Mouse (Mus musculus): ENCODE data around the gene Hes7.
A peak's percentile ranks its signal among the peaks of the same experiment; 100 is the strongest.
"Not testable (repeated sequence)": the region's sequence is repeated elsewhere in the genome, so short reads cannot be mapped to it uniquely, and the experiment has no call there.

Hes7 gene

DNA sequence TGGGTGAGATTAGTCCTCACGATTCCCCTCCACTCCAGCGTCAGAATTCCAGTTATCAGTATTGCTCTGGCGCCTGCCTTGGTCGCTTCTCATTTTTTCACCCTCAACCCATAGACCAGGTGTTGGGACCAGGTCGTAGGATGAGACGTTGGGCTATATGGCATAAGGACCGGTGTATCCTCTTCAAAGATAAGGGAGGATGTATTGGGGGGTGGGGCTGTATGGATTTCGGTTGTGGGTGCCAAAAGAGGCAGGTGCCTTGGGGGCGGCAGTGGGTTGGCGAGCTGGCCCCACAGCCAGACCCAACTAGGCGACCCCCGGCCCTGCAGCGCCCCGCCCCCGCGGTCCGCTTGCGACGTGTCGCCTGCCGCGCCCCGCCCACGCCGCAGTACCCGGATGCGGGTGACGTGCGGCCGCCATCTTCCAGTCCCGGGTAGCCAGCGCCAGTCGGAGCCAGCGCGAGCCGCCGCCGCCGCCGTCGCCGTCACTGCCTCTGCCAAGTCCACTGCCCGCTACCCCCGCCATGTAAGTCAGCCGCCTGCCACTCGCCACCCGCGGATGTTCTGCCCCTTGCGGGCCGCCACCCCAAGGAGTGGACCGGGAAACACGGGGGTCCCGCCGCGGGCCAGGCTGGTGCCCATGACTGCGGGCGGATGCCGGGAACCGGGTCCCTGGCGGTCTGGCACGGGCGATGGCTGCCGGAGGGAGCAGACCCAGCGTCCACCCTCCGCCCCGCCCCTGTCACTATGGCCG is 31.9 kb upstream of the Hes7 start, which contains the start of gene Vamp2:
TSS of gene Vamp2 (plus strand) at position 388 of the 753 bp plus-strand sequence.
- peak; percentile 94 to 96 for DNase-seq

DNA sequence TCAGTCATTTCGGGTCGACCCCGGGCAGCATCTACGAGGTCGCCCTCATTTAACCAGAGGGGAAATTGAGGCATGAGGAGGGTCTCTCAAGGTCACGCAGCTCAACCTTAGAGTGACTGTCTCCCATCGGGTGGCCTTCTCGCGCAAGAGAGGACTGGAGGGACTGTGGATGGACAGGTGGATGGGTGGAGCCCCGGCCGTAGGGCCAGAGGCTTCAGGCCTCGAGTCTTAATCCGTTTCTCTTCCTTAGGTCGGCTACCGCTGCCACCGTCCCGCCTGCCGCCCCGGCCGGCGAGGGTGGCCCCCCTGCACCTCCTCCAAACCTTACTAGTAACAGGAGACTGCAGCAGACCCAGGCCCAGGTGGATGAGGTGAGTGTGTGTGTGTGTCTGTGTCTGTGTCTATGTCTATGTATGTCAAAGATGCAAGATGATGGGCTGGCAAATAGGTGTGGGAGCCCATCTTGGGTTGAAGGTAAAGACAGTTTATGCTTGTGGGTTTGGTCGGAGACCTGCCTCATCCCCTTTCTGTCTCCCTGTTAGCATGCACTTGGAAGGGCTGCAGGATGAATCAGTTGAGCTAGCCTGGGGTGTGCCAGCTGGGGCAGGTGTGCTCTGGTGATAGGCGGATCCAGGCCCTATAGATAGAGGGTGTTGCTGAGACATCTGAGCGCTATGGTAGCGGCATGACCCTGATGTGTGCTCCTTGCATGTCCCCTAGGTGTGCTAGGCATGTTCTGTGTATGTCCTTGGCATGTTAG is 31.2 kb upstream of the Hes7 start:
- DNase-seq = no peak

DNA sequence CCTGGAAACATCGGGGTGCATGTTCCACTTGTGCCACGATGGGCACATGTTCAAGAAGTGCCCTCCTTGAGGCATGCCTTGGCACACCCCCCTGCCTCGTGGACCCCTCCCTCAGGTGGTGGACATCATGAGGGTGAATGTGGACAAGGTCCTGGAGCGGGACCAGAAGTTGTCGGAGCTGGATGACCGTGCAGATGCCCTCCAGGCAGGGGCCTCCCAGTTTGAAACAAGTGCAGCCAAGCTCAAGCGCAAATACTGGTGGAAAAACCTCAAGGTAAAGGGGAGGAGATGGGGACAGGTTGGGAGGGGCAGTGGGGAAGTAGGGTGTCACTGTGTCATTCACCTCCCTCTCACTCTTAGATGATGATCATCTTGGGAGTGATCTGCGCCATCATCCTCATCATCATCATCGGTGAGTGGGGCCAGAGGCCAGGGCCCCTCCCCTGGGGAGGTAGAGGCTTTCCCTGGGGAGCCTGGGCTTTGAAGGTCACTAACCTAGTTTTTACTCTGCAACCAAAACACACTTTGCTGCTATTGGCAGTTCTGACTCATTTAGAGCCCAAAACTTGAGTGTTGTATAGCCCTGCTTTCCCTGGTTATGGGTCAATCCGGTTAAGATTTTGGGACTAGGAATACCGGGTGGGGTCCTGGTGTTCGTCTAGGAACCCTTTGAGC is 30.5 kb upstream of the Hes7 start:
- DNase-seq = no peak

DNA sequence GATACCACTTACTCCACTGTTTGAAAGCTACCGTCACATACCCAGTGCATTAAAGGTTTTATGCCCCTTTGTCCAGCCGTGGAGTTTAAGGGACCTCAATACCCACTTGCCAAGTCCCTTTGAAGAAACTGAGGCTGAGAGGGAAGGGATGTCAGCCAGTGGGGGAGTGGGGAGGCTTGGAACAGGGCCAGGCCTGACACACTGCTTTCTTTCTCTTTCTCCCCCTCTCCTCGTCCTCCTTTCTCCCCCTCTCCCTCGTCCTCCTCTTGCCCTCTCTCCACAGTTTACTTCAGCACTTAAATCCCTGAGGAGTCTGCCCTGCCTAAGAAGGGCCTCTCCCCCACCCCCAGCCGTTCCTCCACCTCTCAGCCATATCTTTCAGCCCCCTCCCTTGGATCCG is 29.8 kb upstream of the Hes7 start:
- DNase-seq = no peak

DNA sequence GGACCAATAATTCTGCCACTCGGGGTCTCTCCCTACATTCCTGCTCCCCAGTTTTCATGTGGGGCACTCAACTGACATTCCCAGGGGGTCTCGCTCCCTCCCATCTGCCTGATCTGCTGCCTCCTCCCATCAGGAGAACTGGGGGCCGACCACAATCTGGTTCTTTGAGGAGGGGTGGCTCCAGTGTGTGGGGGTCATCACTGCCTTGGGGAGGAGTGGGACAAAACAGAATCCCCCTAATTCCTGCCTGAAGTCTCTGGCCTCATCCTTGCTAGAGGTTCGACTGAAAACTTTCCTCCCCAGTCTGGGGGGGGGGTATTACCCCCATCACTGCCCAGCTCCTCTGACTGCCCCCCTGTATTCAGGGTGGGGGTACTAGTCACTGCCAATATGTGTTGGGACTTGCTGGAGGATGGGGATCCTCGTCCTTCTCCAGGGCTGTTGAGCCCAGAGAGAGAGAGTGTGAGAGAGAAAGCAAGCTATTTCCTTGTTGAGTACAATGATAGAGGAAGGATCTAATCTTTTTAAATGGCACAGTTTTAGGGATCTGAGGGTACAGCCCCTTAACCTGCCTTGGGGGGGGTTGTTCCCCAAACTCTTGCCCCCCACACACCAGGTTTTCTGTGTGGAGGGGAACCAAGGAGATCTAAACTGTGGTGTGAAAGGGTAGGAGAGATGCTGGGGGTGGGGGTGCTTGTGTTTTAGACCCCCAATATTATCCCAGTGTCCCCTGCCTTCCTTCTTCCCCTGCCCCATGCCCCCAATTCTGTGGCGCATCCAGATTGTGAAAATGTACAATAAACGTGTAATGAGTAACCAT is 28.4 kb upstream of the Hes7 start:
- DNase-seq = no peak

DNA sequence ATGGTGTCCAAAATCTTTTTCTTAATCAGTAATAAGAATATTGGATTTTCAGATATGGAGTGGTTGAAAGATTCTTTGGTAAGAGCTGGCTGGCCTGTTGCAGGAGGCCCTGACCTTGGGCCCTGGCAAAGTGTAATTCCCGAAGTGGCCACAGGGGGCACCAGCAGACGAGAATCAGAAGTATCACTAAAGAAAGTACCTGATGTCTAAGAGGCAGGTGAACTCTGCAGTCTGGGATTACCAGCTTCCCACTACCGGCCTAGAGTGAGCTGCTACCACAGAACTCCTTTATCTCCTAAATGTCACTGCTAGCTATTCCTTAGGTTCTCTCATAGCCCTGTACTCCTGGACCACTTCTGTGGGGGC is 27.8 kb upstream of the Hes7 start:
- peak; percentile 93 to 94 for DNase-seq

DNA sequence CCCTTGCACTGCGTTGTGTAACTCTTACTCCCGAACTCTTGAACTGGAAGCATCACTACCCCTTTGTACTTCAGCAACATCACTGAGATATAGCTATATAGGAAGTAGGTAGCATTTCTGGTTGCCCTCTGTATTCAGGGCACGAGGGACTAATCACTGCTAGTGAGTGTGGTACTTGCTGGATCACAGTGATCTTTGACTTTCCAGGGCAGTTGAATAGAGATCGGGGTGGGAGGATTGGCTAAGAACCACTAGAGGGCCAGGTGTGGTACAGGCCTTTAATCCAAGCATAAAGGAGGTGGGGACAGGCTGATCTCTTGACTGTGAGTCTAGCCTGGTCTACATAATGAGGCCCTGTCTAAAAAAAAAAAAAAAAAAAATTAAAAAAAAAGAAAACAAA is 27.3 kb upstream of the Hes7 start:
- DNase-seq = no peak

DNA sequence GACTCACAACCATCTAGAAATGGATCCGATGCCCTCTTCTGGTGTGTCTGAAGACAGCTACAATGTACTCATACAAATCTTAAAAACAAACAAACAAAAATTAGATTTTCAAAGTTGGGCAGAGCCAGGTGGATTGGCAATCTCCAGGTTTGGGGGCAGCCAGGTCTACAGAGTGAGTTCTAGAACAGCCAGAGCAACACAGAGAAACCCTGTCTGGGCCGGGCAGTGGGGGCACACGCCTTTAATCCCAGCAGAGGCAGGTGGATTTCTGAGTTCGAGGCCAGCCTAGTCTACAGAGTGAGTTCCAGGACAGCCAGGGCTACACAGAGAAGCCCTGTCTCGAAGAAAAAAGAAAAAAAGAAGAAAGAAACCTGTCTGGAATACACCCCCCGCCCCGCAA is 26.3 kb upstream of the Hes7 start:
- not testable (repeated sequence) for DNase-seq

DNA sequence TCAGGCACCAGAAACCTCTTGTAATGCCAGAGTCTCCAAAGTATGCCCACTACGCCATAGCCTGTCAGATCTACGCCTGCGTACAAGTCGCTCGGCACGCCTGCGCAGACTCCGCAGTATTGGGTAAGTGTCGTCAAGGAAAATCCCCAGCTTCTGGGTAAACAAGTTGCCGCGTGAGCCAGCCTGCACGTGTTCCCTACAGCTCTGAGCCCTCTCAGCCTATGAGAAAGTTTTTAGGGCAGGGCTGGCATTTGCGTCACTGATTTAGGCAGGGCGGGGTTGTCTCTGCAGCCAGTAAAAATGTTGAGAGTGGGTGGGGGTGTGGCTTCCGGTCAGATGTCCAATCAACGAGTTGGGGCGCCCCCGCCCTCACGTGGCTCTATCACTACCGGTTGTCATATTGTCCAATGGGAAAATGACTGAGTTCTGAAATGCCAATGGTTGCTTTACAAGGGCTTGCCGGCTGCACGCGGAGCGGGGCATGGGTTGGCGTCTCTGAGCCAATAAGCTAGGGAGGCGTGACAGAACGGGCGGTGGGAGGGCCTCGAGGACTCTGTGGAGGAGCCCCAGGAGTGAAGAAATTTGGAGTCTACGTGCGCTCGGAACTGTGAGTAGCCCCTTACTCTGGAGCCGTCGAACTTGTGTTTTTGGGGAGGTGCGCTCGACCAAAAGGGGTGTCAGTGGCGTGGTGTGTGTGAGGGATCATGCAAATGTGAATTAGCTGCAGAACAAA is 25.3 kb upstream of the Hes7 start, which contains the start of gene Per1:
TSS of gene Per1 (plus strand) at position 521 of the 733 bp plus-strand sequence.
- DNase-seq = peak; percentile 98 to 99

DNA sequence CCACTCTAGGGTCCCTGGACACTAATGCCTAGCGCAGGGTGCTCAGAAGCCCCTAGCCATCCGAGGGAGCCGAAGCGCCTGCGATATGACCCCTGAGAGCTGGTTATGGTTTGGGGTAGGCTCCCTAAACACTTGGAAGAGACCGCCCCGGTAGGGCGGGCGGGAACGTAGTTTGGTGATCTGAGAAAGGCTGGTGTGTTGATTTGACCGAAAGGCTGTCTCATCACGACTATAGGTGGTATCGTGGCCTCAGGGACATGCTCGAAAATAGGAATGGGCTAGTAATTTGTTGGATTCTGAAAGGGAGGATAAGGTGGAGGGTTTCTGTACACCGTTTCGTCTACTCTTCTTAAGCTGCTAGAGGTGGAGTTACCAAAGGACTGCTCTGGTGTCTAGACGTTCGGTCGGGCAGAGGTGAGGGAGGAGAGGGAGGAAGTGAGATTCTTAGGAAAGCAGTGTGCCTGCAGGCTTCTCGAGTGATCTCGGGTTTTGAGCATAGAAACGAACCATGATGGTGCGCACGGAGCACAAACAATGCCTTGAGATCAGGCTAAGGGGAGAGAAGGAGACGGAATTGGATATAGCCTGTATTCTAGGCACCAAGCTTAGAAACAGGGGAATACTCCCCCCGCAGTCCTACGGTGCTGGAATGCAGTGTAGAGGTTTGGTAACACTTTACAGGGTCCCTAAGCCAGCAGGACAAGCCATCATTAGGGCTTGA is 24.5 kb upstream of the Hes7 start:
- peak in 1 of 2 experiments; percentile 52 for DNase-seq

DNA sequence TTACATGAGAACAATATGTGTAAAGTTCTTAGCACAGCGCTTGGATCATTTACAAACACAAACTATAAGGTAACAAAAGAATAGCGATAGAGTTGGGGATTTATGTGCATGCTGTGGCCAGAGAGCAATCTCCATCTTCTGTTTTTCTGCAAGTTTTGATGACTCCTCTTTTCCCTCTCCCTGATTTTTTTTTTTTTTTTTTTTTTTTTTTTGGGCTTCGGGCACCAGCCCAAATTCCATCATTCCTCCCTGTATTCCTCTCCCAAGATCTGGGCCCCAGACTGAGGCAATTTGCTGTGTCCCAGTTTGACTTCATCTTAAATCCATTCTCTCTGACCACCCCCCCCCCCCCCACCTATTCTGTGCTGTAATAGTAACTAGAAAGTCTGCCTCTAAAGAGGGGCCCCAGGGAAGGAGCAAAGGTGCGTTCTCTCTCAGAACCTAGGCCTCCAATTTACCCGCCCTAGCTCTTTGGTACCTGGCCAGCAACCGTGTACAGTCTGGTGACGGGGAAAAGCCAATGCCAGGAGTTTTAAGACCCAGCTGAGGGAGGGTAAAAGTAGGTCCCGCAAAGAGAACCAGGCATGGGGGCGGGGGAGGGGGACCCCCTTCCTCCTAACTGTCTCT is 23.7 kb upstream of the Hes7 start:
- DNase-seq = no peak

DNA sequence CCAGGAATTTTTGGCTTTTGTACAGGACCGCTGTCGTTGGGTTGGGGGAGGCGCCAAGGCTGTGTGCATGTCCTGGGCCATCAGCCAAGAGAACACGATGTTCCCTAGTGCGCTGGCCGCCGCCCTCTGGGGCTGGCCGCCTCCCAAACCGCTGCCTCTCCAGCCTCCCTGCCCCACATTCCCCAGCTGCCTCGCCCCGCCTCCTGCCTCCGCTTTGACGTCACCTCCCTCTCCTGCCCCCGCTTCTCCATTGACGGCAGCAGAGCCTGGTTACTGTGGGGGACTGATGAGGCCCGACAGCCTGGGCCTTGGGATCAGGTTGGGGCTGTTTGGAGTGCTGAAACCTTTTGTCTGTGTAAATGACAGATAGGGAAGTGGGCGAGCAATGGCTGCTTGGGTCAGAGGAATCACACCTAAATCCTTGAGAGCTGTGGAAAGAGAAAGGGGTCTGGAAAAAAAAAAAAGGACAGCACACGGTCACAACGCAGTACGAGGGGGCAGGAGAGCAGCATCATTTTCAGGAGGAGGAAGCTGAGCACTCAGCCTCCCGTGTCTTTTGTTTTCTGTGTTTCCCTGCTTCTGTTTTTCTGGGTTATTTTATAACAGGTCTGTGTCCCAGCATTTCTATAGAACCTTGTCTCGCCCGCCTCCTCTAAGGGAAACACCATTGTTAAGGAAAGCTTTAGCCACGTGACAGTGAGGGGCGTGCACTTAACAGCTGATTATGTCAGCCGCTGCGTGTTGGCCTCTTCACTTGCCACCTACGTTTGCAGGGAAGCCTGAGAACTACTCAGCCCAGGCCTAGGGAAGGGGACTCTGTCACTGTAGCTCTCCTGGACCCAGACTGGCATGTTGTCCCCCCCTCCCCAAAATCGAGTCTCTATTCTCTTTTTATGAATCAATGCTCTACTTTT is 23.0 kb upstream of the Hes7 start:
- peak; percentile 99 for DNase-seq

DNA sequence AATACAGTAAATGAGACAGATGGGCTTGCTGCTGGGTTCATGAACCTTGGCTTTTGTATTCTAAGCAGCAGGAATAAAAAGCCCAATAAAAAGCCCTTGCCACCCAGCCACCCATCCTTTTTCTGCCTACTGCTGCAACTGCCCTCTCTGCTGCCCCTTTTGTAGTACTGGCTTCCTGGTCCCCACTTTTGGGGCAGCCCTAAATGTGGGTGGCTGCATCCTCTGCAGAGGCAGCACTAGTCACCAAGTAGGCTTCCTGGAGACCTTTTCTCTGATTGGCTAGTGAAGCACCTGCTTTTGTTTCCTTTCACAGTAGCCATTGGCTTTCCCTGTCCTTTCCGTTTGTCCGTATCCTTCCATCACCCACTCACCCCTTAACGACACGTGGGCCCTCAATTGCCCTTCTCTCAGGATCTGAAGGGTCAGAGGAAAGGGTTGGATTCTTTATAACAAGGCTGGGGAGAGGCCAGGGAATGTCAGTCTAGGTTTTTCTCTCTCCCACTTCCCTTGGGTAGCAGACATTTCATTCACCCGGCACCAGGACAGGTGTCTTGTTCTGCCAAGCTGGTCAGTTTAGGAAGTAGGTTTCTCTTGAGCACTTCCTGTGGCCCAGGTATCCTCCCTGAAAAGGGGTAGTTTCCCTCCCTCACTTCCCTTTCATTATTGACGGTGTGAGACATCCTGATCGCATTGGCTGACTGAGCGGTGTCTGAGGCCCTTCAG is 22.0 kb upstream of the Hes7 start:
- DNase-seq = no peak

DNA sequence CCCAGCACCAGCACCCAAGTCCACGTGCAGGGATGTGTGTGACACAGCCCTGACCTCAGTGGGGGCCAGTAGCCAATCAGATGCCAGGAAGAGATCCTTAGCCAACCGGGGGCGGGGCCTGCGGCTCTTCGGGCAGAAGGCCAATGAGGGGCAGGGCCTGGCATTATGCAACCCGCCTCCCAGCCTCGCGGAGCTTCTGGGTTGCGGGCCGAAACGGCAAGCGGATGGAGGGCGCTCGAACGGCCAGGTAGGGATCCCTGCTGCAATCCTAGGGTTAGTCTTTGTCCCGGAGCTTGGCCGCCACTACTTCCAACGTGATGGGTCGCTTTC is 21.5 kb upstream of the Hes7 start:
- DNase-seq = peak; percentile 94 to 97

DNA sequence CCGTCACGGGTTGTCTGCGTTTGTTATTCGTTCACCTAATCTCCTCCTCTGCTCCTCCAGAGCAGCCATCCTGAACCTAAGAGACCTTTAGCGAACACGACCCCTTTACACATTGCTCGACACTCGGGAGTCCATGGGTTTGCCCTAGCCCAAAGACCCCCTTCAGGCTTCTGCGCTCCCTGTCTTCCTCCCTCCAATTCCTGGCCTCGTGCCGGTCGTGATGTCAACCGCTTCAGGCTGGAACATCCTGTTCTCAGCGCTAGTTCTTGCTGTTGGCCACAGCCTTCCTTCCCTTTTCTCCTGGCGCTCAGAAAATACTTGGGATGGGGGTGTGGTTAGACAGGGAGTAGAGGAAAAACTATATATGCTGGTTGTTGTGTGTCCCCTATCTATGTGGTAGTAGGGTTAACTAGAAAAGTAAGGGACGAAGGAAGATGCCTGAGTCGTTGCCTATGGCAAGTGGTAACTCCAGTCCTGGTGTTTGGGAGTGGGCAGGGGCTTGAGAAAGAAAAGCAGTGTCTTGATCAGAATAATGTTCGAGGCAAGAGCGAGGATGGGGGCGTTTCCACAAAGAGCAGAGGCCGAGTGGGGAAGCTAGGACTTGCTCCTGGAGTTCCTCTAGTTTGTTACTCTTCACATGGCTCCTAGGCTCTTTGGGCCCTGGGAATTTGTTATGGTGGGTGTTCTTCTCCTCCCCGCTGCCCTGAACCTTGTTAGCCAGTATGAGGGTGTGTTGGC is 20.9 kb upstream of the Hes7 start:
- DNase-seq = peak; percentile 85 to 89

DNA sequence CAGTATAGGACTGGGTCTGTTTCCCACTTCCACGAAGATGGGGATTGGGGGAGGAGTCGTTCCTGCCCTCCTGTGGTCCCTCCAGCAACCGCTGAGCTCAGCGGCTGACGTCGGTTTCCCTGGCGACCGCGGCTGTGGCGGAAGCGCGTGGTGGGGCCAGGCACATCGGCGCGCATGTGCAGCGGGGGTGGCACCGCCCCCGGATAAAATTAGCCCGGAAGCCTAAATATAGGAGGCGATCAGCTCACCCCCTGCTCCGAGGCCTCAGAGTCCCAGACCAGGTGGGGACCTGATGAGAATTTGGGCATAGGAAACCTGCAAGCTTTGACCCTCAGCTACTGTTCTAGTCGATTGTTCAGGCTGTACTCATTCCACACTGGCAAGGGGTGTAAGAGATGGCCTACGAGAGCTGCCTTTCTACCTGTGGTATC is 20.3 kb upstream of the Hes7 start:
- peak; percentile 94 to 95 for DNase-seq

DNA sequence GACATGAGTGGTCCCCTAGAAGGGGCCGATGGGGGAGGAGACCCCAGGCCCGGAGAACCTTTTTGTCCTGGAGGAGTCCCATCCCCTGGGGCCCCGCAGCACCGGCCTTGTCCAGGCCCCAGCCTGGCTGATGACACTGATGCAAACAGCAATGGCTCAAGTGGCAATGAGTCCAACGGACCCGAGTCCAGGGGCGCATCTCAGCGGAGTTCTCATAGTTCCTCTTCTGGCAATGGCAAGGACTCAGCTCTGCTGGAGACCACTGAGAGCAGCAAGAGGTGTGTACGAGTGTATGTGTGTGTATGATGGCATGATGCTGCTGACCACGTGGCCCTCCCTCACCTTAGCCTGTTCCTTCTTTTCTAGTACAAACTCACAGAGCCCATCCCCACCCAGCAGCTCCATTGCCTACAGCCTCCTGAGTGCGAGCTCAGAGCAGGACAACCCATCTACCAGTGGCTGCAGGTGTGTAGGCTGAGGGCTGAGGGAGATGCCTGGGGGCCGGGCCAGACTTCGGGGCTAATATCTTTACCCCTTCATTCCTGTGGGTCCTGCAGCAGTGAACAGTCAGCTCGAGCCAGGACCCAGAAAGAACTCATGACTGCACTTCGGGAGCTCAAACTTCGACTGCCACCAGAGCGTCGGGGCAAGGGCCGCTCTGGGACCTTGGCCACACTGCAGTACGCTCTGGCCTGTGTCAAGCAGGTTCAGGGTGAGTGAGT is 19.4 kb upstream of the Hes7 start:
- no peak for DNase-seq
